ENCODE assay signal across 22 mouse cellular contexts in genomic region chr10:33065566-33065965, GRCm38 (mm10). TPM values are rescaled to one million over a fixed set of nuclear protein-coding genes. Genes with fewer than 3 reads are reported as not detected.
A peak's percentile ranks its signal among the peaks of the same experiment; 100 is the strongest.
DNase-seq lines count a peak whose midpoint lies in the region; ATAC-seq and TF ChIP-seq lines count a peak whose summit lies in the region.
"Had no signal": no experiment of that assay in that cellular context is flagged by ENCODE, and none has a peak within 500 bp of the region (broad histone marks: within the 10 kb centered on the region; RNA-seq: fewer than 3 reads in every experiment).

No protein-coding gene starts in this region.

- DNase-seq in forebrain, embryonic 10.5 days (ENCODE audit: extremely low spot score, low spot score): no peak
- peak; percentile 43 for DNase-seq in forebrain, postnatal 0 days
- peak; percentile 55 for DNase-seq in midbrain, embryonic 14.5 days
- DNase-seq in midbrain, embryonic 10.5 days (ENCODE audit: low spot score): no peak
- peak; percentile 55 for DNase-seq in brain, embryonic 14.5 days (ENCODE audit: low read depth)
- DNase-seq in heart, postnatal 25 days (ENCODE audit: low spot score): no peak
- DNase-seq: adrenal gland, adult 8-10 months; adrenal gland, postnatal 25 days; cerebellum, adult 18-20 months; cerebellum, adult 9-10 months; cerebellum, postnatal 14 days; gastrocnemius, postnatal 25 days; heart, adult 18-20 months; heart, postnatal 10 days; heart, postnatal 4 days had no signal

- no peaks in the 10 kb centered on the region for H3K4me1 ChIP-seq in forebrain, embryonic 13.5 days
- H3K4me1 ChIP-seq in forebrain, embryonic 10.5 days: no peaks in the 10 kb centered on the region
- H3K4me1 ChIP-seq in forebrain, postnatal 0 days (ENCODE audit: insufficient read depth): no peaks in the 10 kb centered on the region
- H3K4me1 ChIP-seq in forebrain, embryonic 12.5 days: no peaks in the 10 kb centered on the region
- no peaks in the 10 kb centered on the region for H3K4me1 ChIP-seq in midbrain, embryonic 14.5 days (ENCODE audit: control insufficient read depth, insufficient read depth, low read length)
- H3K4me1 ChIP-seq in midbrain, embryonic 10.5 days: no peaks in the 10 kb centered on the region
- H3K4me1 ChIP-seq: heart, embryonic 12.5 days; heart, embryonic 15.5 days had no signal

- intact Hi-C loops in heart, postnatal 25 days (cut with DNase I): no loop called here

- peak; percentile 66; the same call in 1 of the 2 replicates for ATAC-seq in forebrain, embryonic 13.5 days
- no peak for ATAC-seq in forebrain, postnatal 0 days
- no peak for ATAC-seq in forebrain, embryonic 12.5 days (ENCODE audit: low FRiP score)
- no peak for ATAC-seq in midbrain, embryonic 14.5 days (ENCODE audit: low FRiP score, low TSS enrichment)
- ATAC-seq: activated CD4-positive, CD25-positive, alpha-beta regulatory T cell, adult 4 months; intestine, postnatal 0 days had no signal

- no peaks in the 10 kb centered on the region for H3K36me3 ChIP-seq in forebrain, embryonic 13.5 days (ENCODE audit: poor library complexity, severe bottlenecking)
- no peaks in the 10 kb centered on the region for H3K36me3 ChIP-seq in forebrain, embryonic 10.5 days (replicated peaks)
- H3K36me3 ChIP-seq in forebrain, postnatal 0 days (ENCODE audit: insufficient read depth): no peaks in the 10 kb centered on the region
- H3K36me3 ChIP-seq in forebrain, embryonic 12.5 days (replicated peaks): no peaks in the 10 kb centered on the region
- H3K36me3 ChIP-seq in midbrain, embryonic 14.5 days (ENCODE audit: control insufficient read depth, insufficient read depth, low read length): no peaks in the 10 kb centered on the region
- no peaks in the 10 kb centered on the region for H3K36me3 ChIP-seq in midbrain, embryonic 10.5 days
- H3K36me3 ChIP-seq: heart, embryonic 12.5 days; heart, embryonic 15.5 days had no signal

- H3K4me2 ChIP-seq in forebrain, embryonic 13.5 days: no peak overlapping the region
- no peak overlapping the region for H3K4me2 ChIP-seq in forebrain, postnatal 0 days (ENCODE audit: low read depth)
- no peak overlapping the region for H3K4me2 ChIP-seq in forebrain, embryonic 12.5 days
- H3K4me2 ChIP-seq in midbrain, embryonic 14.5 days (ENCODE audit: low read length): no peak overlapping the region
- H3K4me2 ChIP-seq: heart, embryonic 12.5 days; heart, embryonic 15.5 days had no signal

- 86% methylated on average over 1 of the region's 1 CpGs for WGBS in forebrain, embryonic 13.5 days
- WGBS in forebrain, embryonic 10.5 days: 89% methylated on average over 1 of the region's 1 CpGs
- WGBS in forebrain, postnatal 0 days: 87% methylated on average over 1 of the region's 1 CpGs
- 93% methylated on average over 1 of the region's 1 CpGs for WGBS in forebrain, embryonic 12.5 days
- 90% methylated on average over 1 of the region's 1 CpGs for WGBS in midbrain, embryonic 14.5 days
- 100% methylated on average over 1 of the region's 1 CpGs for WGBS in midbrain, embryonic 10.5 days

- H3K27ac ChIP-seq in forebrain, embryonic 13.5 days: no peak overlapping the region
- no peak overlapping the region for H3K27ac ChIP-seq in forebrain, embryonic 10.5 days
- H3K27ac ChIP-seq in forebrain, postnatal 0 days (ENCODE audit: low read depth, low read length): no peak overlapping the region
- no peak overlapping the region for H3K27ac ChIP-seq in forebrain, embryonic 12.5 days
- H3K27ac ChIP-seq in midbrain, embryonic 14.5 days (replicated peaks; ENCODE audit: low read depth, low read length): no peak overlapping the region
- no peak overlapping the region for H3K27ac ChIP-seq in midbrain, embryonic 10.5 days (replicated peaks)
- H3K27ac ChIP-seq: heart, embryonic 15.5 days had no signal

- no peak for TF ChIP-seq POLR2A in brain, embryonic 14.5 days (IDR thresholded peaks at IDR 0.05; ENCODE audit: borderline replicate concordance, extremely low read depth, insufficient read depth, insufficient read length, poor library complexity, severe bottlenecking)

- H3K9me3 ChIP-seq in forebrain, embryonic 13.5 days (replicated peaks): no peaks in the 10 kb centered on the region
- H3K9me3 ChIP-seq in forebrain, embryonic 10.5 days: no peaks in the 10 kb centered on the region
- H3K9me3 ChIP-seq in forebrain, postnatal 0 days (ENCODE audit: low read length): no peaks in the 10 kb centered on the region
- H3K9me3 ChIP-seq in forebrain, embryonic 12.5 days: no peaks in the 10 kb centered on the region
- no peaks in the 10 kb centered on the region for H3K9me3 ChIP-seq in midbrain, embryonic 14.5 days (ENCODE audit: control insufficient read depth, low read length)
- no peaks in the 10 kb centered on the region for H3K9me3 ChIP-seq in midbrain, embryonic 10.5 days (replicated peaks)
- H3K9me3 ChIP-seq: heart, embryonic 12.5 days; heart, embryonic 15.5 days had no signal

- no peak overlapping the region for H3K4me3 ChIP-seq in forebrain, embryonic 13.5 days
- H3K4me3 ChIP-seq in forebrain, embryonic 10.5 days: no peak overlapping the region
- no peak overlapping the region for H3K4me3 ChIP-seq in forebrain, postnatal 0 days (ENCODE audit: low read depth, low read length)
- no peak overlapping the region for H3K4me3 ChIP-seq in forebrain, embryonic 12.5 days (replicated peaks)
- H3K4me3 ChIP-seq in midbrain, embryonic 14.5 days (replicated peaks; ENCODE audit: low read depth, low read length): no peak overlapping the region
- H3K4me3 ChIP-seq in midbrain, embryonic 10.5 days: no peak overlapping the region
- H3K4me3 ChIP-seq: heart, embryonic 12.5 days; heart, embryonic 15.5 days had no signal

- no peak for TF ChIP-seq CTCF in forebrain, postnatal 0 days (IDR thresholded peaks at IDR 0.05; ENCODE audit: low read depth)
- no peak for TF ChIP-seq CTCF in brain, embryonic 14.5 days (IDR thresholded peaks at IDR 0.05; ENCODE audit: borderline replicate concordance, extremely low read depth, insufficient read depth, insufficient read length)

- no peaks in the 10 kb centered on the region for H3K27me3 ChIP-seq in forebrain, embryonic 13.5 days
- no peaks in the 10 kb centered on the region for H3K27me3 ChIP-seq in forebrain, embryonic 10.5 days (ENCODE audit: poor library complexity, severe bottlenecking)
- H3K27me3 ChIP-seq in forebrain, postnatal 0 days (ENCODE audit: insufficient read depth, low read length): no peaks in the 10 kb centered on the region
- H3K27me3 ChIP-seq in forebrain, embryonic 12.5 days: no peaks in the 10 kb centered on the region
- H3K27me3 ChIP-seq in midbrain, embryonic 14.5 days (ENCODE audit: control insufficient read depth, insufficient read depth, low read length): no peaks in the 10 kb centered on the region
- no peaks in the 10 kb centered on the region for H3K27me3 ChIP-seq in midbrain, embryonic 10.5 days (ENCODE audit: low read depth, poor library complexity, severe bottlenecking)
- H3K27me3 ChIP-seq: heart, embryonic 12.5 days; heart, embryonic 15.5 days had no signal

- H3K9ac ChIP-seq in forebrain, embryonic 13.5 days: no peak overlapping the region
- no peak overlapping the region for H3K9ac ChIP-seq in forebrain, postnatal 0 days
- no peak overlapping the region for H3K9ac ChIP-seq in forebrain, embryonic 12.5 days
- H3K9ac ChIP-seq in midbrain, embryonic 14.5 days (replicated peaks; ENCODE audit: low read length): no peak overlapping the region
- H3K9ac ChIP-seq: heart, embryonic 12.5 days; heart, embryonic 15.5 days had no signal

RNA-seq across cellular contexts. Expression of gene Trdn, which starts 14.8 kb away (rescaled TPM):
- 0.21 and 0.24 TPM in 2 replicates for polyA plus RNA-seq in forebrain, embryonic 13.5 days (2015; fragmentation: Nextera tagmentation; extraction: Ambion mirVana)
- not detected in 2 replicates for polyA plus RNA-seq in forebrain, embryonic 10.5 days (2016; fragmentation: Nextera tagmentation; extraction: Ambion mirVana)
- total RNA-seq in forebrain, postnatal 0 days (2014; rRNA removed): 0.19 and 0.77 TPM in 2 replicates
- polyA plus RNA-seq in forebrain, postnatal 0 days (2015; fragmentation: Nextera tagmentation; extraction: Ambion mirVana): 0.56 and 0.63 TPM in 2 replicates
- 0.10 and 0.22 TPM in 2 replicates for polyA plus RNA-seq in forebrain, embryonic 12.5 days (2016; fragmentation: Nextera tagmentation; extraction: Ambion mirVana)
- 0.34 TPM in 1 of 2 replicates, not detected in the other for polyA plus RNA-seq in midbrain, embryonic 14.5 days (2014; fragmentation: Nextera tagmentation; extraction: Ambion mirVana)
- polyA plus RNA-seq in midbrain, embryonic 10.5 days (2016; fragmentation: Nextera tagmentation; extraction: Ambion mirVana): not detected in 2 replicates
- 0.08 TPM in 1 of 2 replicates, not detected in the other for polyA plus RNA-seq in brain, embryonic 14.5 days (2012; rRNA removed)
- 100 to 1,000 TPM; 348 to 359 TPM for total RNA-seq in heart, postnatal 25 days (2021)
- total RNA-seq: adrenal gland, adult 8-10 months; adrenal gland, postnatal 25 days; ES-E14 had no signal

Comparison
In these comparisons a context has a peak if more than half of its experiments do, and no peak if none do; other contexts are left out.
1. DNase-seq: peak in forebrain, postnatal 0 days (single experiment), midbrain, embryonic 14.5 days (single experiment) and brain, embryonic 14.5 days (single experiment); none in forebrain, embryonic 10.5 days (single experiment), midbrain, embryonic 10.5 days (single experiment) and heart, postnatal 25 days (single experiment).